8 mouse cellular contexts compared by ENCODE assay signal in genomic region chr10:7781214-7781613, GRCm38 (mm10). TPM values are rescaled to one million over a fixed set of nuclear protein-coding genes. Genes with fewer than 3 reads are reported as not detected.
DNase-seq lines count a peak whose midpoint lies in the region; ATAC-seq and TF ChIP-seq lines count a peak whose summit lies in the region.

No protein-coding gene starts in this region.

- TF ChIP-seq CTCF in cortical plate, adult 2 months (IDR thresholded peaks at IDR 0.05; ENCODE audit: extremely low read depth, insufficient read depth, low read length), result no peak
- no peak for TF ChIP-seq CTCF in hindbrain, postnatal 0 days (IDR thresholded peaks at IDR 0.05; ENCODE audit: low read depth)

- H3K27me3 ChIP-seq in kidney, embryonic 15.5 days, result no peaks in the 10 kb centered on the region
- no peaks in the 10 kb centered on the region for H3K27me3 ChIP-seq in hindbrain, postnatal 0 days (ENCODE audit: insufficient read depth, low read length)
- no peaks in the 10 kb centered on the region for H3K27me3 ChIP-seq in midbrain, embryonic 15.5 days (replicated peaks)

- no peaks in the 10 kb centered on the region for H3K9me3 ChIP-seq in kidney, embryonic 15.5 days (replicated peaks)
- no peaks in the 10 kb centered on the region for H3K9me3 ChIP-seq in hindbrain, postnatal 0 days (ENCODE audit: low read length)
- H3K9me3 ChIP-seq in midbrain, embryonic 15.5 days, result no peaks in the 10 kb centered on the region

- no peak overlapping the region for H3K27ac ChIP-seq in kidney, embryonic 15.5 days
- no peak overlapping the region for H3K27ac ChIP-seq in cortical plate, adult 2 months (ENCODE audit: insufficient read depth, low read length)
- 0 out of 2 replicates have a peak overlapping the region, but pooled peaks have one; percentile 20 for H3K27ac ChIP-seq in hindbrain, postnatal 0 days
- 0 out of 2 replicates have a peak overlapping the region, but pooled peaks have one; percentile 34 for H3K27ac ChIP-seq in midbrain, embryonic 15.5 days

- peak overlapping the region; percentile 99 for H3K4me3 ChIP-seq in kidney, embryonic 15.5 days (replicated peaks)
- H3K4me3 ChIP-seq in cortical plate, adult 2 months (ENCODE audit: insufficient read depth, low read length), result peak overlapping the region; percentile 70
- H3K4me3 ChIP-seq in hindbrain, postnatal 0 days (ENCODE audit: low read length), result peak overlapping the region; percentile 91
- H3K4me3 ChIP-seq in midbrain, embryonic 15.5 days, result peak overlapping the region; percentile 98

- TF ChIP-seq POLR2A in cortical plate, adult 2 months (IDR thresholded peaks at IDR 0.05; ENCODE audit: extremely low read depth, insufficient read depth, low read length), result no peak

- ATAC-seq in kidney, embryonic 15.5 days (replicated peaks; ENCODE audit: low FRiP score), result peak; percentile 38
- ATAC-seq in hindbrain, postnatal 0 days, result no peak
- ATAC-seq in midbrain, embryonic 15.5 days (replicated peaks), result peak; percentile 41

- 59% methylated on average over 3 of the region's 3 CpGs for WGBS in kidney, embryonic 15.5 days
- WGBS in hindbrain, postnatal 0 days, result 53% methylated on average over 3 of the region's 3 CpGs
- 58% methylated on average over 3 of the region's 3 CpGs for WGBS in midbrain, embryonic 15.5 days

- 0 out of 2 replicates have a peak, but pooled peaks cover 12% of the 10 kb centered on the region for H3K4me1 ChIP-seq in kidney, embryonic 15.5 days
- peaks cover 1% of the 10 kb centered on the region; the same call in 1 of the 2 replicates for H3K4me1 ChIP-seq in cortical plate, adult 2 months (ENCODE audit: control insufficient read depth, insufficient read depth, low read length)
- H3K4me1 ChIP-seq in hindbrain, postnatal 0 days (ENCODE audit: insufficient read depth, low read length), result no peaks in the 10 kb centered on the region
- H3K4me1 ChIP-seq in midbrain, embryonic 15.5 days, result peaks cover 9% of the 10 kb centered on the region

- no peak overlapping the region; the same call in 1 of the 2 replicates for H3K9ac ChIP-seq in kidney, embryonic 15.5 days
- H3K9ac ChIP-seq in hindbrain, postnatal 0 days (replicated peaks; ENCODE audit: low read length), result peak overlapping the region; percentile 85; the same call in 1 of the 2 replicates
- peak overlapping the region; percentile 13; the same call in 1 of the 2 replicates for H3K9ac ChIP-seq in midbrain, embryonic 15.5 days

- no peak for DNase-seq in kidney, postnatal 10 days
- DNase-seq in hindbrain, postnatal 0 days (ENCODE audit: low spot score), result no peak
- no peak for DNase-seq in urinary bladder, adult 18-20 months (ENCODE audit: low spot score in 2 of 2)
- no peak for DNase-seq in urinary bladder, adult 2 months (ENCODE audit: low spot score)
- no peak for DNase-seq in frontal cortex, adult 2 months (ENCODE audit: extremely low spot score in 1 of 2, low spot score in 1 of 2)

- peaks cover 22% of the 10 kb centered on the region for H3K36me3 ChIP-seq in kidney, embryonic 15.5 days
- H3K36me3 ChIP-seq in hindbrain, postnatal 0 days (ENCODE audit: insufficient read depth, low read length), result no peaks in the 10 kb centered on the region; the same call in 1 of the 2 replicates
- H3K36me3 ChIP-seq in midbrain, embryonic 15.5 days (replicated peaks), result no peaks in the 10 kb centered on the region; the same call in 1 of the 2 replicates

- H3K4me2 ChIP-seq in kidney, embryonic 15.5 days, result peak overlapping the region; percentile 84
- peak overlapping the region; percentile 65 for H3K4me2 ChIP-seq in hindbrain, postnatal 0 days (ENCODE audit: low read depth, low read length)
- peak overlapping the region; percentile 75 for H3K4me2 ChIP-seq in midbrain, embryonic 15.5 days

RNA-seq across cellular contexts. Expression of gene Ginm1, which starts 11.4 kb away (rescaled TPM):
- 88.9 and 90.9 TPM in 2 replicates for polyA plus RNA-seq in kidney, embryonic 15.5 days (2015; fragmentation: Nextera tagmentation; extraction: Ambion mirVana)
- 29.3 and 32.4 TPM in 2 replicates for polyA plus RNA-seq in cortical plate, adult 2 months (2012; rRNA removed)
- total RNA-seq in hindbrain, postnatal 0 days (2014; rRNA removed), result 14.6 and 24.2 TPM in 2 replicates
- polyA plus RNA-seq in hindbrain, postnatal 0 days (2015; fragmentation: Nextera tagmentation; extraction: Ambion mirVana), result 78.8 and 83.6 TPM in 2 replicates
- 44.4 and 48.4 TPM in 2 replicates for polyA plus RNA-seq in midbrain, embryonic 15.5 days (2015; fragmentation: Nextera tagmentation; extraction: Ambion mirVana)
- 81.8 and 82.6 TPM in 2 replicates for polyA plus RNA-seq in urinary bladder, adult 2 months (2012; rRNA removed)
- 28.7 and 32.4 TPM in 2 replicates for polyA plus RNA-seq in frontal cortex, adult 2 months (2012; rRNA removed)

RNA-seq across cellular contexts. Expression of gene Ppil4, which starts 11.5 kb away (rescaled TPM):
- 39.0 and 39.5 TPM in 2 replicates for polyA plus RNA-seq in kidney, embryonic 15.5 days (2015; fragmentation: Nextera tagmentation; extraction: Ambion mirVana)
- polyA plus RNA-seq in cortical plate, adult 2 months (2012; rRNA removed), result 20.0 and 21.8 TPM in 2 replicates
- 17.9 and 18.0 TPM in 2 replicates for total RNA-seq in hindbrain, postnatal 0 days (2014; rRNA removed)
- 42.7 and 43.3 TPM in 2 replicates for polyA plus RNA-seq in hindbrain, postnatal 0 days (2015; fragmentation: Nextera tagmentation; extraction: Ambion mirVana)
- 50.6 and 53.3 TPM in 2 replicates for polyA plus RNA-seq in midbrain, embryonic 15.5 days (2015; fragmentation: Nextera tagmentation; extraction: Ambion mirVana)
- polyA plus RNA-seq in urinary bladder, adult 2 months (2012; rRNA removed), result 14.8 and 19.9 TPM in 2 replicates
- 24.8 and 27.9 TPM in 2 replicates for polyA plus RNA-seq in frontal cortex, adult 2 months (2012; rRNA removed)

RNA-seq across cellular contexts. Expression of gene Zc3h12d, which starts 51.1 kb away (rescaled TPM):
- polyA plus RNA-seq in kidney, embryonic 15.5 days (2015; fragmentation: Nextera tagmentation; extraction: Ambion mirVana), result 0.14 TPM in 2 replicates
- polyA plus RNA-seq in cortical plate, adult 2 months (2012; rRNA removed), result 0.02 and 0.08 TPM in 2 replicates
- total RNA-seq in hindbrain, postnatal 0 days (2014; rRNA removed), result 0.10 TPM in 1 of 2 replicates, not detected in the other
- polyA plus RNA-seq in hindbrain, postnatal 0 days (2015; fragmentation: Nextera tagmentation; extraction: Ambion mirVana), result 0.23 and 0.28 TPM in 2 replicates
- 0.11 and 0.31 TPM in 2 replicates for polyA plus RNA-seq in midbrain, embryonic 15.5 days (2015; fragmentation: Nextera tagmentation; extraction: Ambion mirVana)
- 0.28 and 0.44 TPM in 2 replicates for polyA plus RNA-seq in urinary bladder, adult 2 months (2012; rRNA removed)
- polyA plus RNA-seq in frontal cortex, adult 2 months (2012; rRNA removed), result 0.15 and 0.22 TPM in 2 replicates

RNA-seq across cellular contexts. Expression of gene Katna1, which starts 55.4 kb away (rescaled TPM):
- 56.6 and 57.7 TPM in 2 replicates for polyA plus RNA-seq in kidney, embryonic 15.5 days (2015; fragmentation: Nextera tagmentation; extraction: Ambion mirVana)
- 10.4 and 12.1 TPM in 2 replicates for polyA plus RNA-seq in cortical plate, adult 2 months (2012; rRNA removed)
- total RNA-seq in hindbrain, postnatal 0 days (2014; rRNA removed), result 5.2 and 11.2 TPM in 2 replicates
- 18.6 and 26.0 TPM in 2 replicates for polyA plus RNA-seq in hindbrain, postnatal 0 days (2015; fragmentation: Nextera tagmentation; extraction: Ambion mirVana)
- polyA plus RNA-seq in midbrain, embryonic 15.5 days (2015; fragmentation: Nextera tagmentation; extraction: Ambion mirVana), result 29.7 TPM in 2 replicates
- 16.2 and 19.4 TPM in 2 replicates for polyA plus RNA-seq in urinary bladder, adult 2 months (2012; rRNA removed)
- 13.6 and 13.8 TPM in 2 replicates for polyA plus RNA-seq in frontal cortex, adult 2 months (2012; rRNA removed)

Comparison
In these comparisons a context has a peak if more than half of its experiments do, and no peak if none do; other contexts are left out.
1. H3K27ac ChIP-seq: peak in hindbrain, postnatal 0 days (single experiment) and midbrain, embryonic 15.5 days (single experiment); none in kidney, embryonic 15.5 days (single experiment) and cortical plate, adult 2 months (single experiment).
2. Peak in every context shown above with its lines, with median percentiles within 50 percentile points of each other: H3K4me2 ChIP-seq and H3K4me3 ChIP-seq.